Mouse (Mus musculus): ENCODE results near the gene Cntn6.

Gene Cntn6

GRCm38 (mm10) chr6:104761226-104761625 is 268.6 kb downstream of the Cntn6 start:
- DNase-seq, result no peak

GRCm38 (mm10) chr6:104783891-104784290 is 291.3 kb downstream of the Cntn6 start:
- no peak for DNase-seq

GRCm38 (mm10) chr6:104787502-104787901 is 294.9 kb downstream of the Cntn6 start:
- DNase-seq, result no peak

- DNase-seq, result no peak
Observed at GRCm38 (mm10) chr6:104808526-104808925, 315.9 kb downstream of the Cntn6 start.

- no peak for DNase-seq
Observed at GRCm38 (mm10) chr6:104815610-104816009, 323.0 kb downstream of the Cntn6 start.

GRCm38 (mm10) chr6:104879711-104880110 is 387.1 kb downstream of the Cntn6 start:
- DNase-seq, result no peak

- no peak for DNase-seq
Observed at GRCm38 (mm10) chr6:104884021-104884420, 391.4 kb downstream of the Cntn6 start.

DNA sequence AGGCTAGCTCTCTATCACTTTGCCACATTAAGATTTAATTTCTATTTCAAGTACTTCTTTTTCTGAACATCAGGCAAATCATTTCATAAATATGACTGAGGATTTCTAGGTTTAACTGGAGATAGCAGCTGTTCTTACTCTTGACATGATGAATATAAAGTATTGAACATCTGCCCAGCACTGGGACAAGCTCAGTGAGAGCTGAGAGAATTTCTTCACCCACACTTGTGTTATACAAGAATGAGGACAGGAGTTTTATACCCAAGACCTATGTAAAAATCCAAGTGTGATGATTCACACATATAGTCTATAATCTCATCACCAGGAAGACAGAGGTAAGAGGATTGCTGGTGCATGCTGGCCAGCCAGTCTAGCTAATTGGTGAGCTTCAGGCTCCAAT is 393.2 kb downstream of the Cntn6 start:
- no peak for DNase-seq

DNA sequence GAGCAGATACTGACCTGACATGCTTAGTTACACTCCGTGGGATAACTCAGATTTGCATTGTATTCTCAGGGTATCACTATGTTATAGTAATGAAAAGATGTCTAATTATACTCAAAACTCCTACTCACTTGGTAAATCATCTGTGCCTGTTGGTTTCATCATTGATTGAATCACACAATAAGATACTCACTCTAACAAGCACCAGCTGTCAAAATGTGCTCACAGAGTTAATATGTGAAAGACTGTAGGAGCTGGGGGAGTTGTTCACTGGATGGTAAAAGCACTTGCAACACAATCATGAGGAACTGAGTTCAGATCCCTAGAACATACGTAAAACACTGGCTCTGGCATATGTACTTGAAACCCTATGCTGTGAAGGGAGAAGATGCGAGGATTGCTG is 398.5 kb downstream of the Cntn6 start:
- no peak for DNase-seq

All from spleen, adult 18-20 months (tissue).